Mouse (Mus musculus) CH12.LX (cell line): ENCODE data around the gene Fam50b.

Experiments
- CTCF ChIP-seq, 2 experiments: IDR thresholded peaks in 1 of 2; conservative IDR thresholded peaks in 1 of 2; 2 replicates each; pipeline ENCODE4 v1.5.1; 2011 to 2012; ENCODE audit warnings: low read depth in 2 of 2, low read length in 2 of 2, improper control_type of control experiment in 1 of 2, inconsistent platforms in 1 of 2, mild to moderate bottlenecking in 1 of 2, moderate library complexity in 1 of 2
- ZMIZ1 ChIP-seq: IDR thresholded peaks from 2 replicates; pipeline ENCODE4 v1.6.1; 2012; ENCODE audit warnings: low read depth, mild to moderate bottlenecking, inconsistent platforms, low read length, improper control_type of control experiment

- TF ChIP-seq CTCF (conservative IDR thresholded peaks at IDR 0.05 in 1 of 2, IDR thresholded peaks at IDR 0.05 in 1 of 2; ENCODE audit: low read depth in 2 of 2, low read length in 2 of 2) (no peak), ZMIZ1 (no peak)
These were observed 12.2 kb downstream of the Fam50b start for GRCm38 (mm10) chr13:34746811-34747210.
